Mouse (Mus musculus) MEL (cell line): ENCODE results near the gene Tbxas1. TPM values are rescaled to one million over a fixed set of nuclear protein-coding genes. Genes with fewer than 3 reads are reported as not detected.
A peak's percentile ranks its signal among the peaks of the same experiment; 100 is the strongest.

Experiments
- DNase-seq: peaks from one replicate; pipeline ENCODE4 v3.0.0; 2011; ENCODE audit warnings: low read depth, low spot score
- H3K27ac ChIP-seq: 2 replicates; pipeline ENCODE4 v1.5.1; 2012; ENCODE audit warnings: low read depth, mild to moderate bottlenecking, control low read depth, low read length, moderate library complexity; ENCODE audit not compliant: control insufficient read depth
- H3K27me3 ChIP-seq, 2 experiments: fragments of 150-350 bp in 1 of 2; sonication (generic) in 1 of 2; 2 replicates each; pipeline ENCODE4 v1.6.1; 2012; ENCODE audit warnings: low read length in 2 of 2, mild to moderate bottlenecking in 2 of 2, improper control_type of control experiment in 1 of 2, moderate library complexity in 1 of 2; ENCODE audit not compliant: insufficient read depth in 2 of 2, control insufficient read depth in 1 of 2
- H3K36me3 ChIP-seq, 2 experiments: 2 replicates each; pipeline ENCODE4 v1.6.1; 2012 to 2014; ENCODE audit warnings: low read length in 2 of 2, improper control_type of control experiment in 1 of 2, inconsistent platforms in 1 of 2, mild to moderate bottlenecking in 1 of 2; ENCODE audit not compliant: insufficient read depth in 2 of 2, control insufficient read depth in 1 of 2
- H3K4me1 ChIP-seq, 2 experiments: fragments of 150-350 bp in 1 of 2; sonication (generic) in 1 of 2; 2 replicates each; pipeline ENCODE4 v1.6.1; 2012; ENCODE audit warnings: low read length in 2 of 2, improper control_type of control experiment in 1 of 2, mild to moderate bottlenecking in 1 of 2; ENCODE audit not compliant: insufficient read depth in 2 of 2, control insufficient read depth in 1 of 2
- H3K4me3 ChIP-seq, 2 experiments: fragments of 150-350 bp in 1 of 2; sonication (generic) in 1 of 2; 2 replicates each; pipeline ENCODE4 v1.5.1; 2012; ENCODE audit warnings: low read depth in 2 of 2, low read length in 2 of 2, mild to moderate bottlenecking in 2 of 2, moderate library complexity in 2 of 2, control low read depth in 1 of 2, improper control_type of control experiment in 1 of 2; ENCODE audit not compliant: control insufficient read depth in 1 of 2, insufficient read depth in 1 of 2
- H3K79me2 ChIP-seq: 2 replicates; pipeline ENCODE4 v1.6.1; 2012; ENCODE audit warnings: mild to moderate bottlenecking, low read length, moderate library complexity; ENCODE audit not compliant: control insufficient read depth, poor library complexity, insufficient read depth
- H3K9ac ChIP-seq: 2 replicates; pipeline ENCODE4 v1.6.1; 2012; ENCODE audit warnings: low read depth, mild to moderate bottlenecking, control low read depth, low read length, moderate library complexity; ENCODE audit not compliant: control insufficient read depth, poor library complexity, severe bottlenecking
- H3K9me3 ChIP-seq: fragments of 150-350 bp; sonication (generic); replicated peaks from 2 replicates; pipeline ENCODE4 v1.6.1; 2012; ENCODE audit warnings: mild to moderate bottlenecking, low read length, improper control_type of control experiment, moderate library complexity; ENCODE audit not compliant: insufficient read depth
- BHLHE40 ChIP-seq: IDR thresholded peaks from 2 replicates; pipeline ENCODE4 v1.6.1; 2012; ENCODE audit warnings: low read depth, mild to moderate bottlenecking, inconsistent platforms, low read length, improper control_type of control experiment, borderline replicate concordance
- ELF1 ChIP-seq: IDR thresholded peaks from 2 replicates; pipeline ENCODE4 v1.6.1; 2014; ENCODE audit warnings: low read depth, mild to moderate bottlenecking, inconsistent platforms, low read length, improper control_type of control experiment, moderate library complexity
- EP300 ChIP-seq, 2 experiments: IDR thresholded peaks; 2 replicates each; pipeline ENCODE4 v1.6.1; 2011; ENCODE audit warnings: improper control_type of control experiment in 2 of 2, low read length in 2 of 2, low read depth in 1 of 2, mild to moderate bottlenecking in 1 of 2
- ETS1 ChIP-seq: IDR thresholded peaks from 2 replicates; pipeline ENCODE4 v1.6.1; 2012; ENCODE audit warnings: low read depth, mild to moderate bottlenecking, inconsistent platforms, low read length, improper control_type of control experiment, moderate library complexity
- GATA1 ChIP-seq: IDR thresholded peaks from 2 replicates; pipeline ENCODE4 v1.6.1; 2011; ENCODE audit warnings: low read depth, low read length, improper control_type of control experiment
- HCFC1 ChIP-seq: IDR thresholded peaks from 2 replicates; pipeline ENCODE4 v1.6.1; 2012; ENCODE audit warnings: low read depth, mild to moderate bottlenecking, inconsistent platforms, low read length, improper control_type of control experiment, moderate library complexity
- MAZ ChIP-seq: IDR thresholded peaks from 2 replicates; pipeline ENCODE4 v1.6.1; 2012; ENCODE audit warnings: low read depth, mild to moderate bottlenecking, inconsistent platforms, low read length, improper control_type of control experiment
- MEF2A ChIP-seq: IDR thresholded peaks from 2 replicates; pipeline ENCODE4 v1.6.1; 2014; ENCODE audit warnings: low read depth, mild to moderate bottlenecking, inconsistent platforms, low read length, improper control_type of control experiment; ENCODE audit not compliant: poor library complexity, insufficient replicate concordance, severe bottlenecking; ENCODE audit errors: extremely low read depth
- MXI1 ChIP-seq: IDR thresholded peaks from 2 replicates; pipeline ENCODE4 v1.6.1; 2011; ENCODE audit warnings: mild to moderate bottlenecking, low read depth, low read length, improper control_type of control experiment
- MYB ChIP-seq: IDR thresholded peaks from 2 replicates; pipeline ENCODE4 v1.6.1; 2011; ENCODE audit warnings: mild to moderate bottlenecking, low read depth, low read length, improper control_type of control experiment
- MYC ChIP-seq: IDR thresholded peaks from 2 replicates; pipeline ENCODE4 v1.6.1; 2011; ENCODE audit warnings: low read depth, mild to moderate bottlenecking, low read length, improper control_type of control experiment, moderate library complexity
- POLR2A ChIP-seq, 2 experiments: IDR thresholded peaks; 2 replicates each; pipeline ENCODE4 v1.6.1; 2011 to 2012; ENCODE audit warnings: low read length in 2 of 2, mild to moderate bottlenecking in 2 of 2, control low read depth in 1 of 2, improper control_type of control experiment in 1 of 2, low read depth in 1 of 2, moderate library complexity in 1 of 2; ENCODE audit not compliant: control insufficient read depth in 1 of 2, insufficient read depth in 1 of 2, poor library complexity in 1 of 2
- RCOR1 ChIP-seq: IDR thresholded peaks from 2 replicates; pipeline ENCODE4 v1.6.1; 2012; ENCODE audit warnings: low read depth, mild to moderate bottlenecking, inconsistent platforms, low read length, improper control_type of control experiment
- SIN3A ChIP-seq: IDR thresholded peaks from 2 replicates; pipeline ENCODE4 v1.6.1; 2012; ENCODE audit warnings: low read length, improper control_type of control experiment, inconsistent platforms
- TAL1 ChIP-seq: IDR thresholded peaks from 2 replicates; pipeline ENCODE4 v1.6.1; 2012; ENCODE audit warnings: mild to moderate bottlenecking, inconsistent platforms, low read length, moderate library complexity, mixed read lengths
- TCF12 ChIP-seq: IDR thresholded peaks from 2 replicates; pipeline ENCODE4 v1.6.1; 2014; ENCODE audit warnings: low read depth, mild to moderate bottlenecking, inconsistent platforms, low read length, improper control_type of control experiment, moderate library complexity
- ZC3H11A ChIP-seq: IDR thresholded peaks from 2 replicates; pipeline ENCODE4 v1.6.1; 2012; ENCODE audit warnings: low read depth, mild to moderate bottlenecking, inconsistent platforms, low read length, improper control_type of control experiment
- ZMIZ1 ChIP-seq: IDR thresholded peaks from 2 replicates; pipeline ENCODE4 v1.6.1; 2012; ENCODE audit warnings: low read depth, mild to moderate bottlenecking, inconsistent platforms, low read length, improper control_type of control experiment, moderate library complexity
- polyA plus RNA-seq, 2 experiments: library from polyadenylated mRNA; stranded (reverse) in 1 of 2; unstranded in 1 of 2; fragments of >175 nt in 1 of 2; fragments of >200 nt in 1 of 2; gene quantifications; 2 replicates each; pipeline versions ENCODE4 v1.2.1 to v1.2.4; 2012; ENCODE audit warnings: low replicate concordance in 2 of 2, low read depth in 1 of 2; ENCODE audit not compliant: insufficient read length in 2 of 2, insufficient read depth in 1 of 2, missing spikeins in 1 of 2
- total RNA-seq: library from RNA; depleted of rRNA; stranded (reverse); fragments of 300-350 nt; gene quantifications from 2 replicates; pipeline ENCODE4 v1.2.3, GENCODE M21; 2012

Tbxas1 gene
- total and polyA plus RNA-seq, 3 experiments, result 0.54 to 2.7 TPM; not detected in 1

DNA sequence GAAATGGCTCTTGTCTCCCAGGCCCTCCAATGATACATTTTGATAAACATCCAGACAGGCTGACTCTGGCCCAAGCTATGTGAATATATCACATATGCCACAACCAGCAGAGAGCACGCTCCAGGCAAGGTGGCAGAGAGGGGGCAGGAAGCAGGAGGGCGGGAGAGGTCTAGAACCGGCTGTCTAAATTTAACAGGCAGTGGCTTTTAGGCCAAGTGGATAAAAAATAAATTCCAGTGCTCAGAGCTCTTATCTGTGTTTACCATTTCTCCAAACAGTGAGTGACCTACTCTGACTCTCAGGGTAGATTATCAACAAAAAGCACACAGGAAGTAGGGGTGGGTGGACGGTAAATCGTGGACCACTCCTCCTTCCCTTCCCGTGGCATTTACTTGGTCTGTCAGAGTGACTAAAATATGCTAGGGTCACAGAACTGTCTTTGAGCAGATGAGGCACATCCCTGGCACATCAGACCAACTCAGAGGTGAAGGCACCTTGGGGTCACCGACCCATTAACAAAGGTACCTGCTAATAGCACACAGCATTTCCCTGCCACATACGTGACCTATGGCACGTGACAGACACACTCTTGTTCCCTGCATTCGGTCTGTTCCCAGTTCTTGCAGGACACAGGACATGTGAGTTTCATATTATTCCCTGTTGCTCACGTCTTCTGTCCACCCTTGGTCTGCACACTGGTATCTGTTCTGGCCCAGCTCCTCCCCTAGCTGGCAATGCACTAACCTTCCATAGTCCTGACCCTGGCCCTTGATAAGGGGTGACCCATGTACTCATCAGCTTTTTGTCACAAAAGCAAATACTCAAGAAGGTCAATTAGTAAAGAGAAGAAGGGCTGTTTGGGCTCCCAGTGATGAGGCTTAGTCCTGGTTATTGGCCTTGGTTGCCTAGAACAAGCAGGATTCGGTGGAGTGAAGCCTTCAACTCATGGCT is 184.6 kb downstream of the Tbxas1 start:
- no peak overlapping the region for H3K4me3 ChIP-seq
- H3K9ac ChIP-seq, result peak overlapping the region; percentile 34
- peaks cover 0 to 12% of the 10 kb centered on the region in 2 experiments; a peak in 2 of 4 replicates for H3K36me3 ChIP-seq
- no peaks in the 10 kb centered on the region for H3K27me3 ChIP-seq
- peak; percentile 69 for TF ChIP-seq TCF12
- TF ChIP-seq ZC3H11A, result no peak
- TF ChIP-seq POLR2A (IDR thresholded peaks at IDR 0.05; ENCODE audit: control insufficient read depth in 1 of 2, insufficient read depth in 1 of 2, low read depth in 1 of 2, low read length in 2 of 2, poor library complexity in 1 of 2), result no peak
- no peak for TF ChIP-seq ELF1
- TF ChIP-seq SIN3A, result peak; percentile 37; the same call in 1 of the 2 replicates
- TF ChIP-seq TAL1, result peak; percentile 52
- TF ChIP-seq MEF2A, result no peak
- TF ChIP-seq EP300 (IDR thresholded peaks at IDR 0.05; ENCODE audit: low read depth in 1 of 2, low read length in 2 of 2), result peak; percentile 74 to 82
- TF ChIP-seq MYC, result 0 out of 2 replicates have a peak, but pooled peaks have one; percentile 33
- peak; percentile 9; the same call in 1 of the 2 replicates for TF ChIP-seq BHLHE40
- no peak for TF ChIP-seq HCFC1
- TF ChIP-seq ETS1, result peak; percentile 71
- TF ChIP-seq RCOR1, result 0 out of 2 replicates have a peak, but pooled peaks have one; percentile 32
- TF ChIP-seq GATA1, result peak; percentile 73
- no peaks in the 10 kb centered on the region for H3K79me2 ChIP-seq
- peak overlapping the region; percentile 48 for H3K27ac ChIP-seq
- no peaks in the 10 kb centered on the region for H3K9me3 ChIP-seq
- H3K4me1 ChIP-seq, result peaks cover 0 to 16% of the 10 kb centered on the region in 2 experiments; a peak in 2 of 4 replicates
- DNase-seq, result peak; percentile 58

- DNase-seq, result no peak
- H3K27ac ChIP-seq, result no peak overlapping the region
- H3K79me2 ChIP-seq, result no peaks in the 10 kb centered on the region
- H3K9ac ChIP-seq, result no peak overlapping the region
- H3K36me3 ChIP-seq, result peaks cover 0 to 12% of the 10 kb centered on the region in 2 experiments; a peak in 2 of 4 replicates
- H3K9me3 ChIP-seq, result no peaks in the 10 kb centered on the region
- H3K4me1 ChIP-seq, result peaks cover 0 to 16% of the 10 kb centered on the region in 2 experiments; a peak in 2 of 4 replicates
- TF ChIP-seq ELF1, result no peak
- no peak for TF ChIP-seq MAZ
- TF ChIP-seq MXI1, result no peak
- no peak for TF ChIP-seq BHLHE40
- no peak for TF ChIP-seq ZMIZ1
- no peak for TF ChIP-seq MYB
- TF ChIP-seq ETS1, result no peak
- no peaks in the 10 kb centered on the region for H3K27me3 ChIP-seq
- H3K4me3 ChIP-seq, result no peak overlapping the region
Observed at GRCm38 (mm10) chr6:39061180-39061579, 186.0 kb downstream of the Tbxas1 start.
